Mouse (Mus musculus): ENCODE data around the gene Sebox. TPM values are rescaled to one million over a fixed set of nuclear protein-coding genes. Genes with fewer than 3 reads are reported as not detected.

Gene Sebox
- polyA plus RNA-seq, 1 experiment from 2014 or later: 0.16 TPM

- DNase-seq (no peak), ATAC-seq (no peak)
- H3K4me2 ChIP-seq (ENCODE audit: low read depth, low read length): no peak overlapping the region
- WGBS (ENCODE audit: insufficient replicate concordance): 79% methylated on average over 5 of the region's 5 CpGs
- H3K4me1 ChIP-seq (ENCODE audit: insufficient read depth): peaks cover 25% of the 10 kb centered on the region
- no peaks in the 10 kb centered on the region for H3K36me3 ChIP-seq (replicated peaks; ENCODE audit: insufficient read depth, low read length)
- no peaks in the 10 kb centered on the region for H3K27me3 ChIP-seq (ENCODE audit: insufficient read depth, low read length)
- no peak overlapping the region for H3K9ac ChIP-seq (replicated peaks)
- TF ChIP-seq EP300 (IDR thresholded peaks at IDR 0.05; ENCODE audit: low read depth) (no peak), CTCF (IDR thresholded peaks at IDR 0.05; ENCODE audit: low read depth) (no peak)
- H3K27ac ChIP-seq (ENCODE audit: low read depth): no peak overlapping the region
- H3K4me3 ChIP-seq (ENCODE audit: low read depth, low read length): no peak overlapping the region
- H3K9me3 ChIP-seq (ENCODE audit: low read length): no peaks in the 10 kb centered on the region
These were observed 40.6 kb upstream of the Sebox start for GRCm38 (mm10) chr11:78462669-78463068.

- DNase-seq (no peak), ATAC-seq (no peak)
- peaks cover 25% of the 10 kb centered on the region for H3K4me1 ChIP-seq (ENCODE audit: insufficient read depth)
- H3K9me3 ChIP-seq (ENCODE audit: low read length): no peaks in the 10 kb centered on the region
- 55% methylated on average over 13 of the region's 13 CpGs for WGBS (ENCODE audit: insufficient replicate concordance)
- TF ChIP-seq EP300 (IDR thresholded peaks at IDR 0.05; ENCODE audit: low read depth) (no peak), CTCF (IDR thresholded peaks at IDR 0.05; ENCODE audit: low read depth) (no peak)
- H3K9ac ChIP-seq (replicated peaks): no peak overlapping the region
- H3K4me3 ChIP-seq (ENCODE audit: low read depth, low read length): no peak overlapping the region
- H3K4me2 ChIP-seq (ENCODE audit: low read depth, low read length): no peak overlapping the region
- H3K27me3 ChIP-seq (ENCODE audit: insufficient read depth, low read length): no peaks in the 10 kb centered on the region
- H3K36me3 ChIP-seq (replicated peaks; ENCODE audit: insufficient read depth, low read length): no peaks in the 10 kb centered on the region
- H3K27ac ChIP-seq (ENCODE audit: low read depth): no peak overlapping the region
These were observed 39.8 kb upstream of the Sebox start for GRCm38 (mm10) chr11:78463286-78464036.

GRCm38 (mm10) chr11:78465116-78465515, 38.1 kb upstream of the Sebox start:
- WGBS (ENCODE audit: insufficient replicate concordance): 48% methylated on average over 9 of the region's 9 CpGs
- no peak for ATAC-seq
- no peak overlapping the region for H3K27ac ChIP-seq (ENCODE audit: low read depth)

GRCm38 (mm10) chr11:78465568-78466180, 37.6 kb upstream of the Sebox start, which contains the start of gene Slc46a1:
Gene Slc46a1, plus strand, starts transcription at chr11:78465697.
- Histone ChIP-seq H3K4me2 (ENCODE audit: low read depth, low read length) (peak within 1 kb of the TSS; percentile 81), H3K9me3 (ENCODE audit: low read length) (no peaks in the 10 kb centered on the region), H3K27ac (ENCODE audit: low read depth) (peak within 1 kb of the TSS; percentile 82), H3K9ac (replicated peaks) (peak within 1 kb of the TSS; percentile 65), H3K27me3 (ENCODE audit: insufficient read depth, low read length) (no peaks in the 10 kb centered on the region), H3K4me1 (ENCODE audit: insufficient read depth) (peaks cover 25% of the 10 kb centered on the region), H3K36me3 (replicated peaks; ENCODE audit: insufficient read depth, low read length) (no peaks in the 10 kb centered on the region), H3K4me3 (ENCODE audit: low read depth, low read length) (peak within 1 kb of the TSS; percentile 63)
- TF ChIP-seq CTCF (IDR thresholded peaks at IDR 0.05; ENCODE audit: low read depth) (no peak), EP300 (IDR thresholded peaks at IDR 0.05; ENCODE audit: low read depth) (no peak)
- under 1% methylated on average over 41 of the region's 41 CpGs for WGBS (ENCODE audit: insufficient replicate concordance)
- DNase-seq (peak; percentile 86), ATAC-seq (peak; percentile 88)

More at GRCm38 (mm10) chr11:78465116-78465515, 38.1 kb upstream of the Sebox start:
- Histone ChIP-seq H3K4me3 (ENCODE audit: low read depth, low read length) (peak overlapping the region; percentile 63; the same call in 1 of the 2 replicates), H3K9ac (replicated peaks) (no peak overlapping the region), H3K4me1 (ENCODE audit: insufficient read depth) (peaks cover 25% of the 10 kb centered on the region), H3K4me2 (ENCODE audit: low read depth, low read length) (peak overlapping the region; percentile 81), H3K27me3 (ENCODE audit: insufficient read depth, low read length) (no peaks in the 10 kb centered on the region), H3K36me3 (replicated peaks; ENCODE audit: insufficient read depth, low read length) (no peaks in the 10 kb centered on the region), H3K9me3 (ENCODE audit: low read length) (no peaks in the 10 kb centered on the region)
- DNase-seq: no peak
- no peak for TF ChIP-seq EP300 (IDR thresholded peaks at IDR 0.05; ENCODE audit: low read depth)
- no peak for TF ChIP-seq CTCF (IDR thresholded peaks at IDR 0.05; ENCODE audit: low read depth)

- Histone ChIP-seq H3K9me3 (ENCODE audit: low read length) (no peaks in the 10 kb centered on the region), H3K36me3 (replicated peaks; ENCODE audit: insufficient read depth, low read length) (no peaks in the 10 kb centered on the region), H3K4me2 (ENCODE audit: low read depth, low read length) (peak overlapping the region; percentile 81), H3K4me1 (ENCODE audit: insufficient read depth) (peaks cover 25% of the 10 kb centered on the region), H3K4me3 (ENCODE audit: low read depth, low read length) (peak overlapping the region; percentile 63), H3K27ac (ENCODE audit: low read depth) (peak overlapping the region; percentile 82; the same call in 1 of the 2 replicates), H3K27me3 (ENCODE audit: insufficient read depth, low read length) (no peaks in the 10 kb centered on the region), H3K9ac (replicated peaks) (peak overlapping the region; percentile 65)
- DNase-seq: peak; percentile 18
- no peak for TF ChIP-seq CTCF (IDR thresholded peaks at IDR 0.05; ENCODE audit: low read depth)
- no peak for TF ChIP-seq EP300 (IDR thresholded peaks at IDR 0.05; ENCODE audit: low read depth)
- 67% methylated on average over 23 of the region's 23 CpGs for WGBS (ENCODE audit: insufficient replicate concordance)
- ATAC-seq: 0 out of 2 replicates have a peak, but pooled peaks have one; percentile 16
These were observed 36.9 kb upstream of the Sebox start for GRCm38 (mm10) chr11:78466242-78466912.

GRCm38 (mm10) chr11:78467515-78467914, 35.7 kb upstream of the Sebox start:
- no peak for TF ChIP-seq CTCF (IDR thresholded peaks at IDR 0.05; ENCODE audit: low read depth)
- TF ChIP-seq EP300 (IDR thresholded peaks at IDR 0.05; ENCODE audit: low read depth): no peak
- H3K4me2 ChIP-seq (ENCODE audit: low read depth, low read length): no peak overlapping the region
- no peak for ATAC-seq
- H3K9ac ChIP-seq (replicated peaks): no peak overlapping the region
- no peak overlapping the region for H3K27ac ChIP-seq (ENCODE audit: low read depth)
- H3K27me3 ChIP-seq (ENCODE audit: insufficient read depth, low read length): no peaks in the 10 kb centered on the region
- H3K9me3 ChIP-seq (ENCODE audit: low read length): no peaks in the 10 kb centered on the region
- no peak overlapping the region for H3K4me3 ChIP-seq (ENCODE audit: low read depth, low read length)
- H3K4me1 ChIP-seq (ENCODE audit: insufficient read depth): peaks cover 25% of the 10 kb centered on the region
- DNase-seq: no peak
- no peaks in the 10 kb centered on the region for H3K36me3 ChIP-seq (replicated peaks; ENCODE audit: insufficient read depth, low read length)
- 61% methylated on average over 7 of the region's 7 CpGs for WGBS (ENCODE audit: insufficient replicate concordance)

All from liver, postnatal 0 days (tissue).